Mouse (Mus musculus) kidney, postnatal 0 days (tissue): Measurements from ENCODE around the gene Acp1. TPM values are rescaled to one million over a fixed set of nuclear protein-coding genes. Genes with fewer than 3 reads are reported as not detected.

Experiments used
- ATAC-seq: fragments of 200-750 bp; cut with Nextera tagmentation; replicated peaks from 2 replicates; pipeline ENCODE4 v1.8.0; 2017; ENCODE audit warnings: low read depth, moderate number of reproducible peaks, moderate TSS enrichment, moderate library complexity; ENCODE audit not compliant: low FRiP score
- DNase-seq: peaks from one replicate; pipeline ENCODE4 v3.0.0-alpha.2; 2016; ENCODE audit warnings: low spot score
- H3K27ac ChIP-seq: fragments of 300-500 bp; sonication (generic); 2 replicates; pipeline ENCODE4 v1.5.1; 2014; ENCODE audit warnings: mild to moderate bottlenecking
- H3K27me3 ChIP-seq: fragments of 300-500 bp; sonication (generic); 2 replicates; pipeline ENCODE4 v1.6.1; 2014; ENCODE audit warnings: low read length, mixed read lengths; ENCODE audit not compliant: insufficient read depth
- H3K36me3 ChIP-seq: fragments of 300-500 bp; sonication (generic); 2 replicates; pipeline ENCODE4 v1.6.1; 2014; ENCODE audit warnings: low read length, mixed read lengths; ENCODE audit not compliant: insufficient read depth
- H3K4me1 ChIP-seq: fragments of 300-500 bp; sonication (generic); replicated peaks from 2 replicates; pipeline ENCODE4 v1.6.1; 2014; ENCODE audit warnings: antibody characterized with exemption, low read length, mixed read lengths; ENCODE audit not compliant: insufficient read depth
- H3K4me2 ChIP-seq: fragments of 300-500 bp; sonication (generic); 2 replicates; pipeline ENCODE4 v1.6.1; 2014; ENCODE audit warnings: mild to moderate bottlenecking, low read length, moderate library complexity, mixed read lengths
- H3K4me3 ChIP-seq: fragments of 300-500 bp; sonication (generic); replicated peaks from 2 replicates; pipeline ENCODE4 v1.5.1; 2014; ENCODE audit warnings: low read depth, low read length
- H3K9ac ChIP-seq: fragments of 300-500 bp; sonication (generic); 2 replicates; pipeline ENCODE4 v1.6.1; 2014; ENCODE audit warnings: low read depth, low read length
- H3K9me3 ChIP-seq: fragments of 300-500 bp; sonication (generic); replicated peaks from 2 replicates; pipeline ENCODE4 v1.6.1; 2016; ENCODE audit warnings: low read length, inconsistent platforms, mixed read lengths
- CTCF ChIP-seq: IDR thresholded peaks from 2 replicates; pipeline ENCODE4 v1.5.1; 2016; ENCODE audit warnings: antibody characterized with exemption, low read depth, mild to moderate bottlenecking, moderate library complexity
- WGBS: fragments of 180-500 bp; shearing (Covaris S2); extraction: QIAGEN DNeasy Blood & Tissue Kit; methylation state at CpG from one replicate; pipeline ENCODE4 v1.1.7; 2014; 5-methylcytosine and 5-hydroxymethylcytosine counted together
- polyA plus RNA-seq: library from polyadenylated mRNA; unstranded; fragments of >200 nt; fragmentation: Nextera tagmentation; extraction: Ambion mirVana; gene quantifications from 2 replicates; pipeline ENCODE4 v1.2.1, GENCODE M21; 2015

Gene Acp1
- polyA plus RNA-seq, 1 experiment from 2014 or later: 155 TPM

DNA sequence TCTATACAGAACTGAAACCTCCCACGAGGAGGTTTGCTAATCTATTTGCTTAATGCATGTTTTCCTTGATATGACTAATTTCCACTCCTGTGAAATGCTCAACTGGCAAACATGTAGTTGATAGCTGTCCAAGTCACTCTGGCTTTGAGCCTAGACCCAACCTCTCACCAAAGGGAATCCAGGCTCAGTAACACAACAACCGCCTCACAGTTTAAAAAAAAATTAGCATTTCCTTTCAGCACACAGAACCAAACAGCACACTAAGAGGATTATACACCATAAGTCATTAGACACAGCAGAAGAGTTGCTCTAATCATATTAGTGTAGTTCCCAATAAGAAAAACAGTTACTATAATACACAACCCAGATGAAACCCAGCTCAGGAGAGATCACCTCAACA, 60.5 kb downstream of the Acp1 start:
- ATAC-seq (no peak), DNase-seq (no peak)
- no peak overlapping the region for H3K27ac ChIP-seq
- H3K4me3 ChIP-seq: no peak overlapping the region
- no peaks in the 10 kb centered on the region for H3K36me3 ChIP-seq
- H3K4me1 ChIP-seq: no peaks in the 10 kb centered on the region
- TF ChIP-seq CTCF: no peak
- no peak overlapping the region for H3K4me2 ChIP-seq
- no peaks in the 10 kb centered on the region for H3K9me3 ChIP-seq
- no peak overlapping the region for H3K9ac ChIP-seq
- no peaks in the 10 kb centered on the region for H3K27me3 ChIP-seq
- WGBS: 59% methylated on average over 2 of the region's 2 CpGs

DNA sequence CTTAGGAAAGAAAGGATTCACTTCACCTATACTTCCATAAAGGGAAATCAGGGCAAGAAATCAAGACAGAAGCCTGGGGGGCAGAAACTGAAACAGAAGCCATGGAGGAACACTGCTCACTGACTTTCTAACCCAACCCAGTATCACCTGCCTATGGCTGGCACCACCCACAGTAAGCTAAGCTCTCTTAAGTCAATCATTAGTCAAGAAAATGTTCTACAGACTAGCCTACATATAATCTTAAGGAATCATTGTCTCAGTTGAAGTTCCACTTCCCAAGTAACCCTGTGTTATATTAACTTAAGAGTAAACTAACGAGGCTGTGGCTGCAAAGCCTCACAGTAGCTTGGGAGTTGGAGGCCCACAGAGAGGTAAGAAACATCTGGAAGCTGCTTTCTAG, 62.9 kb downstream of the Acp1 start:
- no peak for TF ChIP-seq CTCF

More for the DNA sequence above, 62.9 kb downstream of the Acp1 start:
- Histone ChIP-seq H3K27ac (no peak overlapping the region), H3K36me3 (no peaks in the 10 kb centered on the region), H3K4me3 (no peak overlapping the region), H3K4me2 (no peak overlapping the region), H3K4me1 (no peaks in the 10 kb centered on the region), H3K9me3 (no peaks in the 10 kb centered on the region), H3K27me3 (no peaks in the 10 kb centered on the region), H3K9ac (no peak overlapping the region)
- peak; percentile 44 for DNase-seq
- 52% methylated on average over 1 of the region's 1 CpGs for WGBS
- ATAC-seq: peak; percentile 95

Other genes with a start within 250 kb of the Acp1 start
- gene Alkal2, start 27.3 kb downstream of the Acp1 start, polyA plus RNA-seq: 0.43 and 0.58 TPM in 2 replicates
- 46.1 and 49.5 TPM in 2 replicates for gene Sh3yl1, start 79 bp upstream of the Acp1 start, polyA plus RNA-seq
- gene Fam110c, start 162.3 kb upstream of the Acp1 start, polyA plus RNA-seq: 7.9 and 8.1 TPM in 2 replicates